8 mouse cellular contexts compared by ENCODE assay signal in genomic region chr7:28436932-28437570, GRCm38 (mm10). TPM values are rescaled to one million over a fixed set of nuclear protein-coding genes. Genes with fewer than 3 reads are reported as not detected.
A peak's percentile ranks its signal among the peaks of the same experiment; 100 is the strongest.
DNase-seq lines count a peak whose midpoint lies in the region; ATAC-seq and TF ChIP-seq lines count a peak whose summit lies in the region.

TSS of gene Gmfg (plus strand) at chr7:28437447.

- peaks cover 61% of the 10 kb centered on the region for H3K4me1 ChIP-seq in erythroblast, embryonic 14.5 days (ENCODE audit: control insufficient read depth)
- peaks cover 38% of the 10 kb centered on the region for H3K4me1 ChIP-seq in heart, embryonic 12.5 days (replicated peaks)
- peaks cover 10% of the 10 kb centered on the region for H3K4me1 ChIP-seq in kidney, postnatal 0 days (replicated peaks; ENCODE audit: insufficient read depth, low read length)
- H3K4me1 ChIP-seq in liver, embryonic 13.5 days (replicated peaks) = peaks cover 62% of the 10 kb centered on the region
- H3K4me1 ChIP-seq in stomach, embryonic 16.5 days (ENCODE audit: control insufficient read depth, insufficient read depth, low read length) = peaks cover 19% of the 10 kb centered on the region

- peak within 1 kb of the TSS; percentile 92 for H3K4me3 ChIP-seq in erythroblast, embryonic 14.5 days (replicated peaks)
- peak within 1 kb of the TSS; percentile 97 for H3K4me3 ChIP-seq in heart, embryonic 12.5 days
- peak within 1 kb of the TSS; percentile 73 for H3K4me3 ChIP-seq in kidney, postnatal 0 days (replicated peaks; ENCODE audit: low read depth, low read length)
- H3K4me3 ChIP-seq in liver, embryonic 13.5 days (replicated peaks) = peak within 1 kb of the TSS; percentile 81
- H3K4me3 ChIP-seq in stomach, embryonic 16.5 days (replicated peaks; ENCODE audit: low read length) = peak within 1 kb of the TSS; percentile 71

- peak; percentile 45 for ATAC-seq in heart, embryonic 12.5 days (ENCODE audit: insufficient number of reproducible peaks, low FRiP score)
- ATAC-seq in kidney, postnatal 0 days (replicated peaks; ENCODE audit: low FRiP score, low read depth) = peak; percentile 50
- peak; percentile 21 for ATAC-seq in liver, embryonic 13.5 days (ENCODE audit: low read depth)
- ATAC-seq in stomach, embryonic 16.5 days (ENCODE audit: insufficient read depth, low FRiP score) = peak; percentile 20

- no peaks in the 10 kb centered on the region for H3K27me3 ChIP-seq in erythroblast, embryonic 14.5 days (ENCODE audit: control insufficient read depth)
- no peaks in the 10 kb centered on the region for H3K27me3 ChIP-seq in heart, embryonic 12.5 days (replicated peaks)
- no peaks in the 10 kb centered on the region for H3K27me3 ChIP-seq in kidney, postnatal 0 days (ENCODE audit: insufficient read depth, low read length)
- no peaks in the 10 kb centered on the region for H3K27me3 ChIP-seq in liver, embryonic 13.5 days
- no peaks in the 10 kb centered on the region for H3K27me3 ChIP-seq in stomach, embryonic 16.5 days (ENCODE audit: control insufficient read depth, insufficient read depth, low read length)

- peak; percentile 93 for DNase-seq in CD4-positive, CD25-positive, alpha-beta regulatory T cell, adult 2 months (ENCODE audit: low read depth, low spot score)
- peak; percentile 51 for DNase-seq in brain, embryonic 18.5 days (ENCODE audit: low read depth, low spot score)
- DNase-seq in kidney, postnatal 0 days (ENCODE audit: low spot score) = peak; percentile 96
- DNase-seq in liver, embryonic 13.5 days = peak; percentile 85
- DNase-seq in natural killer cell, adult 2 months (ENCODE audit: low spot score in 2 of 2) = peak; percentile 83 to 86

- peak within 1 kb of the TSS; percentile 76 for H3K4me2 ChIP-seq in heart, embryonic 12.5 days
- peak within 1 kb of the TSS; percentile 62 for H3K4me2 ChIP-seq in kidney, postnatal 0 days (ENCODE audit: low read length)
- H3K4me2 ChIP-seq in liver, embryonic 13.5 days = peak within 1 kb of the TSS; percentile 87
- H3K4me2 ChIP-seq in stomach, embryonic 16.5 days (ENCODE audit: low read depth, low read length) = peak within 1 kb of the TSS; percentile 66

- H3K9me3 ChIP-seq in erythroblast, embryonic 14.5 days (ENCODE audit: control insufficient read depth, low read length) = no peaks in the 10 kb centered on the region
- no peaks in the 10 kb centered on the region for H3K9me3 ChIP-seq in heart, embryonic 12.5 days (replicated peaks)
- no peaks in the 10 kb centered on the region for H3K9me3 ChIP-seq in kidney, postnatal 0 days (replicated peaks; ENCODE audit: low read length)
- H3K9me3 ChIP-seq in liver, embryonic 13.5 days (replicated peaks) = no peaks in the 10 kb centered on the region
- H3K9me3 ChIP-seq in stomach, embryonic 16.5 days (replicated peaks; ENCODE audit: control insufficient read depth, low read length) = no peaks in the 10 kb centered on the region

- H3K36me3 ChIP-seq in erythroblast, embryonic 14.5 days (ENCODE audit: control insufficient read depth) = peaks cover 18% of the 10 kb centered on the region
- peaks cover 5% of the 10 kb centered on the region; the same call in 1 of the 2 replicates for H3K36me3 ChIP-seq in heart, embryonic 12.5 days
- 0 out of 2 replicates have a peak, but pooled peaks cover 4% of the 10 kb centered on the region for H3K36me3 ChIP-seq in kidney, postnatal 0 days (ENCODE audit: insufficient read depth, low read length)
- H3K36me3 ChIP-seq in liver, embryonic 13.5 days = 0 out of 2 replicates have a peak, but pooled peaks cover 3% of the 10 kb centered on the region
- no peaks in the 10 kb centered on the region for H3K36me3 ChIP-seq in stomach, embryonic 16.5 days (ENCODE audit: control insufficient read depth, insufficient read depth, low read length)

- WGBS in heart, embryonic 12.5 days = 3% methylated on average over 16 of the region's 16 CpGs
- 3% methylated on average over 16 of the region's 16 CpGs for WGBS in kidney, postnatal 0 days
- 3% methylated on average over 16 of the region's 16 CpGs for WGBS in liver, embryonic 13.5 days (ENCODE audit: insufficient replicate concordance)
- 3% methylated on average over 16 of the region's 16 CpGs for WGBS in stomach, embryonic 16.5 days

- H3K9ac ChIP-seq in heart, embryonic 12.5 days = peak within 1 kb of the TSS; percentile 65
- peak within 1 kb of the TSS; percentile 55 for H3K9ac ChIP-seq in kidney, postnatal 0 days (ENCODE audit: low read depth, low read length)
- peak within 1 kb of the TSS; percentile 77 for H3K9ac ChIP-seq in liver, embryonic 13.5 days
- H3K9ac ChIP-seq in stomach, embryonic 16.5 days (ENCODE audit: low read length) = peak within 1 kb of the TSS; percentile 78

- peak; percentile 84 for TF ChIP-seq CTCF in kidney, postnatal 0 days (IDR thresholded peaks at IDR 0.05; ENCODE audit: low read depth)

- peak within 1 kb of the TSS; percentile 40 for H3K27ac ChIP-seq in heart, embryonic 12.5 days (ENCODE audit: poor library complexity, severe bottlenecking)
- peak within 1 kb of the TSS; percentile 74 for H3K27ac ChIP-seq in kidney, postnatal 0 days
- H3K27ac ChIP-seq in liver, embryonic 13.5 days = peak within 1 kb of the TSS; percentile 87
- H3K27ac ChIP-seq in stomach, embryonic 16.5 days (ENCODE audit: low read length) = peak within 1 kb of the TSS; percentile 61

RNA-seq across cellular contexts. Expression of gene Gmfg, which starts in this region (rescaled TPM):
- 0.03 and 0.12 TPM in 2 replicates for polyA plus RNA-seq in erythroblast, embryonic 14.5 days (2012)
- polyA plus RNA-seq in heart, embryonic 12.5 days (2016; fragmentation: Nextera tagmentation; extraction: Ambion mirVana) = 4.9 and 5.4 TPM in 2 replicates
- 19.5 and 23.8 TPM in 2 replicates for polyA plus RNA-seq in kidney, postnatal 0 days (2015; fragmentation: Nextera tagmentation; extraction: Ambion mirVana)
- polyA plus RNA-seq in liver, embryonic 13.5 days (2015; fragmentation: Nextera tagmentation; extraction: Ambion mirVana) = 32.1 and 32.9 TPM in 2 replicates
- 17.7 and 19.2 TPM in 2 replicates for polyA plus RNA-seq in stomach, embryonic 16.5 days (2015; fragmentation: Nextera tagmentation; extraction: Ambion mirVana)

Comparison
In these comparisons a context has a peak if more than half of its experiments do, and no peak if none do; other contexts are left out.
1. Peak in every context shown above with its lines: DNase-seq, ATAC-seq, H3K4me3 ChIP-seq and H3K27ac ChIP-seq.